Mouse (Mus musculus) neural tube, embryonic 12.5 days (tissue): Measurements from ENCODE around the gene Zfp410. TPM values are rescaled to one million over a fixed set of nuclear protein-coding genes. Genes with fewer than 3 reads are reported as not detected.

Source experiments
- ATAC-seq: fragments of 200-750 bp; cut with Nextera tagmentation; 2 replicates; pipeline ENCODE4 v1.8.0; 2017; ENCODE audit warnings: low read depth, mild to moderate bottlenecking, moderate TSS enrichment, moderate library complexity; ENCODE audit not compliant: low FRiP score
- H3K27ac ChIP-seq: fragments of 300-500 bp; sonication (generic); 2 replicates; pipeline ENCODE4 v1.5.1; 2016
- H3K27me3 ChIP-seq: fragments of 300-500 bp; sonication (generic); replicated peaks from 2 replicates; pipeline ENCODE4 v1.6.1; 2016; ENCODE audit warnings: mild to moderate bottlenecking
- H3K36me3 ChIP-seq: fragments of 300-500 bp; sonication (generic); 2 replicates; pipeline ENCODE4 v1.6.1; 2016; ENCODE audit warnings: mild to moderate bottlenecking
- H3K4me1 ChIP-seq: fragments of 300-500 bp; sonication (generic); 2 replicates; pipeline ENCODE4 v1.6.1; 2016
- H3K4me2 ChIP-seq: fragments of 300-500 bp; sonication (generic); replicated peaks from 2 replicates; pipeline ENCODE4 v1.6.1; 2016; ENCODE audit warnings: mild to moderate bottlenecking
- H3K4me3 ChIP-seq: fragments of 300-500 bp; sonication (generic); 2 replicates; pipeline ENCODE4 v1.5.1; 2016
- H3K9ac ChIP-seq: fragments of 300-500 bp; sonication (generic); 2 replicates; pipeline ENCODE4 v1.6.1; 2016; ENCODE audit warnings: mild to moderate bottlenecking
- H3K9me3 ChIP-seq: fragments of 300-500 bp; sonication (generic); 2 replicates; pipeline ENCODE4 v1.6.1; 2016; ENCODE audit warnings: mild to moderate bottlenecking
- WGBS: fragments of 180-500 bp; shearing (Covaris S2); methylation state at CpG from one replicate; pipeline ENCODE4 v1.1.7; 2016; 5-methylcytosine and 5-hydroxymethylcytosine counted together
- polyA plus RNA-seq: library from polyadenylated mRNA; unstranded; fragments of >200 nt; fragmentation: Nextera tagmentation; extraction: Ambion mirVana; gene quantifications from 2 replicates; pipeline ENCODE4 v1.2.1, GENCODE M21; 2016

Zfp410 gene
- polyA plus RNA-seq, 1 experiment from 2014 or later: 111 TPM

DNA sequence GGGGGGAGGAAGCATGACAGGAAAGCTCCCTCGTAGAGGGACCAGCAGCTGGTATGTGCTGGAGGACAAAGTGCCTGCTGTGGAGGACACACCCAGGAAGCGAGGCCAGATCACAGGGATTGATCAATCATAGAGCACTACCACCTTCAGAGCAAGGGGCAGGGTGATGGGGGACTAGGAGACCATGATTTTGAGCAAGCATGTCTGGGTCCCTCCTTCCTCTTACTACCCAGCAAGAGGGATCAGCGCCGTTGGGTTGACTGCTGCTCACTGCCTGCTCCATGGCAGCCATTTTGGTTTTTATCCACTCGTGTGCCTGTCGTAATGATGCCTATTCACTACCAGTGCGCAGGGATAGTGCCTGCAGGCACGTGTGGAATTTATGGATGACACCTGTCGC lies 47.6 kb downstream of the Zfp410 start:
- H3K4me2 ChIP-seq: no peak overlapping the region
- no peaks in the 10 kb centered on the region for H3K9me3 ChIP-seq
- no peak overlapping the region for H3K9ac ChIP-seq
- peaks cover 14% of the 10 kb centered on the region for H3K4me1 ChIP-seq
- ATAC-seq: no peak
- WGBS: 80% methylated on average over 9 of the region's 9 CpGs
- H3K27me3 ChIP-seq: no peaks in the 10 kb centered on the region
- no peak overlapping the region for H3K27ac ChIP-seq
- peaks cover 20% of the 10 kb centered on the region for H3K36me3 ChIP-seq
- no peak overlapping the region for H3K4me3 ChIP-seq

DNA sequence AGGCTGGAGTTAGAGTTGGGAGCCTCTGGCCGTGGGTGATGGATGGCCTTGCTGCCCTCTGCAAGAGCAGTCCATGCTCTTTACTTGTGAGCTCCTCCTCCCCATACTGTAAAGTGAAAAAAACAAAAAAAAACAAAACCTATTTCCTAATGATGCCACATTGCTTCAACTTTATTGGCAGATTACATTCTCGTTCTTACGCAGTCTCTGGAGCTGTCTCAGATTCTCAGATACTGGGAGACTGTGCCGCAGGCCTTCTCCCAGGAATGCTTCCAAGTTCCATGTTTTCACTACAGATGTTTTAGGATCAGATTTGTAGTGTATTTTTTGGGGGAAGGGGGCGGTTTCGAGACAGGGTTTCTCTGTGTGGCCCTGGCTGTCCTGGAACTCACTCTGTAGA lies 48.5 kb downstream of the Zfp410 start:
- Histone ChIP-seq H3K4me2 (no peak overlapping the region), H3K4me3 (no peak overlapping the region), H3K27ac (no peak overlapping the region), H3K27me3 (no peaks in the 10 kb centered on the region), H3K4me1 (peaks cover 14% of the 10 kb centered on the region), H3K9me3 (no peaks in the 10 kb centered on the region), H3K9ac (no peak overlapping the region), H3K36me3 (peaks cover 29% of the 10 kb centered on the region)
- whole genome bisulfite sequencing: 97% methylated on average over 6 of the region's 6 CpGs
- no peak for ATAC-seq

DNA sequence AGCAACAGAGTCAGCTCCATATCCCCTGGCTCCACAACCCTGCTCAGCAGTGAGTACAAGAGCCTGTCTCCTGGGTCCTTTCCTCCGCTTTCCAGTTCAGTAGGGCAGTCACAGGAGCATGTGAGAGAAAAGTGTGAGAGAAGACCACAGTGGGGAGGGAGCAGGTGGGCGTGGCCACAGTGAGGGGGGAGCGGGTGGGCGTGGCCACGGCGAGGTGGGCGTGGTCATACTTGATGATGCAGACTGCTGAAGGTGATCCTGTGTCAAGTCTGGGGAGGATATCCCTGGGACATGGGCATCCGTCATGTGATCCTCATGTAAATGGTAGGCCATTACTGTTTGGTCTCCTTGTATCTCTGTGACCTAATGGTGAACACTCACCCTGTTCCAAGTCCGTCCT lies 50.3 kb downstream of the Zfp410 start:
- no peak overlapping the region for H3K9ac ChIP-seq
- no peak for ATAC-seq
- no peak overlapping the region for H3K4me3 ChIP-seq
- no peak overlapping the region for H3K4me2 ChIP-seq
- peaks cover 47% of the 10 kb centered on the region for H3K36me3 ChIP-seq
- H3K27me3 ChIP-seq: no peaks in the 10 kb centered on the region
- no peaks in the 10 kb centered on the region for H3K9me3 ChIP-seq
- WGBS: 68% methylated on average over 9 of the region's 9 CpGs
- H3K4me1 ChIP-seq: peaks cover 7% of the 10 kb centered on the region
- H3K27ac ChIP-seq: no peak overlapping the region

DNA sequence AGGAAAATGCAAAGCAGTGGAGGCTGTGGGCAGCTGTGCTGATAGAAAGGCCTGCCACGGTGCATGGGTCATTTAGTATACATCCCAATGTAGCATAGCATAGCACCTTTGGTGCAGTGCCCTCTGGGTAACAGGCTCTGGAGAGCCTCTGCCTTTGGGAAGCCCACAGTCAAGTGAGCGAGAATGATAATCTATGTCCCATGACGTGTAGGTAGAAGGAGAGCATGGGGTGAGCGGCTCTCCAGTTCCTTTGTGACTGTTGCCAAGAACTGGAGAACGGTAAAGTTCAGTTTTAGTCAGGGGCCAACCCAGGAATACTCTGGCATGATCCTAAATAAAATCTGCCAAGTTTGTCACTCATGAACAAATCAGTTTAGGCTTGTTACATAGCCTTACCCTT lies 55.0 kb downstream of the Zfp410 start:
- Histone ChIP-seq H3K36me3 (peaks cover 66% of the 10 kb centered on the region), H3K9ac (no peak overlapping the region), H3K9me3 (no peaks in the 10 kb centered on the region), H3K27me3 (no peaks in the 10 kb centered on the region), H3K4me3 (no peak overlapping the region), H3K4me2 (no peak overlapping the region), H3K27ac (no peak overlapping the region), H3K4me1 (no peaks in the 10 kb centered on the region)
- no peak for ATAC-seq
- WGBS: 96% methylated on average over 5 of the region's 5 CpGs

DNA sequence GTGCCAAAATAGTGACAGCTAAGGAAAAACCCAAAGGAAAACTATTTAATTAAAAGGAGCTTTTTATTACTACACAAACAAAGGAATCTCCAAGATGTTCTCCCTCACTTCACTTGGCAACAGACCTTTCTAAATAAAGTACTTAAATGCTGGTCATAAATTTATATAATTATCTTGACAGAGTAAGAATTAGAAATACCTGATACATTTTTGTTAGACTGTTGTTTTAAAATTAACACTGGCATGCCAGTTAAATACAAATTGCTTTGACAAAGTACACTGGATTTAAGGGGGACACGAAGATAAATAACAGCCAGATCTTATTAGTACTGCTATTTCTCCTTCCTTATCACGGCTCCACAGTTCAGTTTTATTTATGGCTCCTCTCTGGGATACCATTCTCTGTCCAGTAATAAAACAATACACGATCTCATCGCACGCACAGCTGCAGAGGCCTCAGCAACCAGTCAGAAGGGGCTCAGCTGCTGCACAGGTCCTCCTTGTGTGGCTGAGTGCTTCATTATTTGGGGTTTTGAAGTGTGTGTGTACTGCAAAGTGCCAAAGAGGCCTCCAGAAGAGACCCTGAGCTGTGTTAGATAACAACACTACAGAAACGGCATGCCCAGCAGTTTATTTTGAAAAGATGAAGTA lies 57.3 kb downstream of the Zfp410 start:
- H3K9ac ChIP-seq: no peak overlapping the region
- 50% methylated on average over 6 of the region's 6 CpGs for WGBS
- H3K36me3 ChIP-seq: peaks cover 50% of the 10 kb centered on the region

DNA sequence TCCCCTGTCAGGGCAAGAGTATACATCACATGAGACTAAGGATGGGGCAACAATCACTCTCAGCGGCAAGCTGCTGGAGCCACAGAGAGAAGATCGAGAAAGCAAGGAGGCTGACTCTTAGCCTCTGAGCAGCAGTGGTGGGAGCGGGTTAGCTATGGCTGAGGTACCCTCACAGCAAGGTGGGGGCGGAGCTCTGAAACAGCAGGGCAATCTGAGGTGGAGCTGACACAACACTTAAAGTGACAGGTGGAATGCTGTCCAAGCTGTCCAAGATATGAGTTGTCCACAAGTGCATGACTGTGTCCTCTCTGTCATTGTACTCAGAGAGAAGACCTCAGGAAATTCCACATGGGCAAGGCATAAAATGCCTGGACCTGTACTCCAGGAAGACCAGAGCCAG lies 65.7 kb downstream of the Zfp410 start:
- Histone ChIP-seq H3K9ac (no peak overlapping the region), H3K36me3 (no peaks in the 10 kb centered on the region), H3K4me3 (no peak overlapping the region), H3K4me1 (no peaks in the 10 kb centered on the region), H3K27ac (no peak overlapping the region), H3K27me3 (no peaks in the 10 kb centered on the region), H3K4me2 (no peak overlapping the region), H3K9me3 (no peaks in the 10 kb centered on the region)
- no peak for ATAC-seq
- 85% methylated on average over 4 of the region's 4 CpGs for WGBS

More for the DNA sequence above, 57.3 kb downstream of the Zfp410 start:
- no peaks in the 10 kb centered on the region for H3K4me1 ChIP-seq
- no peak overlapping the region for H3K27ac ChIP-seq
- ATAC-seq: no peak
- no peaks in the 10 kb centered on the region for H3K27me3 ChIP-seq
- H3K4me3 ChIP-seq: no peak overlapping the region
- no peak overlapping the region for H3K4me2 ChIP-seq
- H3K9me3 ChIP-seq: no peaks in the 10 kb centered on the region

DNA sequence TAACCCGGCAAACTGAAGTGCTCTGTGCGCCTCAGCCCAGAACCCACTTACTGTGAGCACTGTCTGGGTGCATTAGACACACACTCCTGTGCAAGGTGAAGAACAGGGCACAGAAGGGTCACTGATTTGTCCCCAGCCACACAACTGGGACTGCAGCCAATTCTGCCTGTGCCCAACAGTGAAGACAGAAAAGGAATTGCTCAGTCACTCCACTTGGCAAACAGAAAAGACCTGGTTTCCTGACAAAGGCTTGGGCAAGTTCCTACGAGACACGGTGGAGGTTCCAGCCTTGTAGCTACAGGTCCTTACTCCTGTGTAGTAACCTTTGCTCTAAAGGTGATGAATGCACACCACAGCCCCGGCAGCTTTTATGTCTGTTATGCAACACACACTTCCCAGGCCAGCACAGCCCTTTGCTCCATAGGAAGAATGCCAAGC lies 68.0 kb downstream of the Zfp410 start:
- Histone ChIP-seq H3K4me1 (no peaks in the 10 kb centered on the region), H3K4me3 (no peak overlapping the region), H3K4me2 (no peak overlapping the region), H3K9ac (no peak overlapping the region), H3K9me3 (no peaks in the 10 kb centered on the region), H3K27ac (no peak overlapping the region), H3K36me3 (no peaks in the 10 kb centered on the region), H3K27me3 (no peaks in the 10 kb centered on the region)
- 86% methylated on average over 5 of the region's 5 CpGs for WGBS
- no peak for ATAC-seq

DNA sequence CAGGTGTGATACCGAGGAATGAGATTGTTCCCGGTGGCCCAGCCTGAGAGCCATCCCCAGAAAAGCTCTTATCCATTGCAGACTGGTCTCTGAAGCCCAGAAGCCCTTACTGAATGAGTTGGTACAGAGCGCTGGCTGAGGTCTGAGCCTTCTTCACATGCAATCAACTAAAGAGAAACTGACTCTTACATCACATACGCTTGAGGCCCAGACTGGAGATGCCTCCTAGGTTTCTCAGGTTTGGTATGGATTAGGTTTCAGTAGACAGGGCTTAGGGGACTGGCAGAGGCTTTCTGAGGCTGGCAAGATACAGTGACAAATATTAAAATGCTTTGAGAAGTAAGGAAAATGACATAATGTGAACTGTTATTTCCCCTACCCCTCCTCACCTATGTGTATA lies 68.8 kb downstream of the Zfp410 start:
- H3K9ac ChIP-seq: no peak overlapping the region
- no peak overlapping the region for H3K4me2 ChIP-seq
- no peaks in the 10 kb centered on the region for H3K27me3 ChIP-seq
- 90% methylated on average over 4 of the region's 4 CpGs for WGBS
- H3K9me3 ChIP-seq: no peaks in the 10 kb centered on the region
- no peak overlapping the region for H3K4me3 ChIP-seq
- no peaks in the 10 kb centered on the region for H3K36me3 ChIP-seq
- H3K27ac ChIP-seq: no peak overlapping the region
- ATAC-seq: no peak
- no peaks in the 10 kb centered on the region for H3K4me1 ChIP-seq

DNA sequence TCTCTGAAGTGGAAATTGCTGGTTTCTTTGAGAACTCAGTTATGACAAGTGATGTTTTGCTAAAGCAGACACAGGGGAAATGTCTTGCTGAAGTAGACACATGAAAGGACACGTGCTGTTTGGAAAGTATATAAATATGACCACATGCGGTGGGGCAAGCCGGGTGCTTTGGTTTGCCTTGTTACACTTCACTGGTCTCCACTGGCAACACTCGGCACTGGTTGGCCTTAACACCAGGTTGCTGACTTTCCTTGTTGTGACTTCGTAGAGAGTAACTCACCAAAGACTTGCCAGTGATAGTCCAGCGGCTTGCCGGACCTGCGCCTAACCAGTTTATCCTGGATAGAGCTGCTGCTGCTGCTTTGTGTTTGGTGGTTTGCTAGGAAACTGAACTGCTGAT lies 71.4 kb downstream of the Zfp410 start:
- WGBS: 86% methylated on average over 8 of the region's 8 CpGs
- Histone ChIP-seq H3K4me3 (no peak overlapping the region), H3K9me3 (no peaks in the 10 kb centered on the region), H3K9ac (no peak overlapping the region), H3K27me3 (no peaks in the 10 kb centered on the region), H3K4me1 (no peaks in the 10 kb centered on the region), H3K36me3 (no peaks in the 10 kb centered on the region), H3K4me2 (no peak overlapping the region), H3K27ac (no peak overlapping the region)
- no peak for ATAC-seq

DNA sequence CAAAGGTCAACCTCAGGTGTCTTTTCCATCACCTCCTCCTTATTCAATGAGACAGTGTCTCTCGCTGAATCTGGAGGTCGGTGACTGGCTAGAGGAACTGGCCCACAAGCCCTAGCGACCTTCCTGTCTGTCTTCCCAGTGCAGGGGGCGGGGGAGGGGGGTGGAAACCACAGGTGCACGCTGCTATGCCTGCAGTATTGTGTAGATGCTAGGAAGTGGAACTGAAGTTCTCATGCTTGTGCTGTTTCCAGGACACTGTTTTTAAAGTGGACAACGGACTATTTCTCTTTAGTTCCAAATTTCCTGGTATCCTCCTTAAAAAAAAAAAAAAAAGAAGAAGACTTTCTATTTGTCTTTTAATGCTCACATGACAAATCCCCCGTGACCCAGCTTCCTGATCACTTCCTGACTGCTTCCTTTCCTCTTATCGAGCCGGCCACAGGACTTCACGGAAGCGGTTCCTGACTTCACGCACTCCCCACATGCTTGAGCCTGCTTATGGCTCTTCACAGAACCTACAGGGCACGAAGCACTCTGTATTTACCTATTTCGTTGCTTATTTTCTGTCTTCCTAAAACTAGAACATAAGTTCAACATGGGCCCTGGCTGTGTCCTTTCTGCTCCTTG lies 72.2 kb downstream of the Zfp410 start:
- no peak overlapping the region for H3K27ac ChIP-seq
- 73% methylated on average over 14 of the region's 14 CpGs for WGBS
- no peaks in the 10 kb centered on the region for H3K27me3 ChIP-seq
- H3K4me3 ChIP-seq: no peak overlapping the region
- no peaks in the 10 kb centered on the region for H3K9me3 ChIP-seq
- H3K9ac ChIP-seq: no peak overlapping the region
- no peaks in the 10 kb centered on the region for H3K36me3 ChIP-seq
- H3K4me1 ChIP-seq: no peaks in the 10 kb centered on the region
- H3K4me2 ChIP-seq: no peak overlapping the region
- ATAC-seq: no peak

DNA sequence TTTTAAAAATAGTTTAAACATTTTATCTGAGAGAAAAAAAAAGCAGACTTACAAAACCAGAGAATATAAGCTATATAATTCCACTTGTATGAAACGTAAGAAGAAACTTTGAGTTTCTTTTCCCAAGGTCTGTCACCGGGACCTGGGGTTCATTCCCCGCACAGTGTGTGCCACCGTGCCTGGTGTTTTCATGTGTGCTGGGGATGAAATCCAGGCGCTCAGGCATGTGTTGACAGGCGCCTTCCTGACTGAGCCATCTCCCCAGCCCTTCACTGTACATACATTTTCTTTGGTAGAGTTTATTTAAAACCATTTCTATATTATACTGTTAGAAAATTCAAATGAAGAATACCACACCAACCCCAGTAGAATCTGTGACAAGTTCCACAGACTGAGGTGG lies 73.7 kb downstream of the Zfp410 start:
- H3K4me2 ChIP-seq: no peak overlapping the region
- no peak overlapping the region for H3K9ac ChIP-seq
- H3K36me3 ChIP-seq: no peaks in the 10 kb centered on the region
- H3K27me3 ChIP-seq: no peaks in the 10 kb centered on the region
- 91% methylated on average over 6 of the region's 6 CpGs for WGBS
- no peak overlapping the region for H3K27ac ChIP-seq
- no peaks in the 10 kb centered on the region for H3K9me3 ChIP-seq
- no peak for ATAC-seq
- no peaks in the 10 kb centered on the region for H3K4me1 ChIP-seq
- H3K4me3 ChIP-seq: no peak overlapping the region

DNA sequence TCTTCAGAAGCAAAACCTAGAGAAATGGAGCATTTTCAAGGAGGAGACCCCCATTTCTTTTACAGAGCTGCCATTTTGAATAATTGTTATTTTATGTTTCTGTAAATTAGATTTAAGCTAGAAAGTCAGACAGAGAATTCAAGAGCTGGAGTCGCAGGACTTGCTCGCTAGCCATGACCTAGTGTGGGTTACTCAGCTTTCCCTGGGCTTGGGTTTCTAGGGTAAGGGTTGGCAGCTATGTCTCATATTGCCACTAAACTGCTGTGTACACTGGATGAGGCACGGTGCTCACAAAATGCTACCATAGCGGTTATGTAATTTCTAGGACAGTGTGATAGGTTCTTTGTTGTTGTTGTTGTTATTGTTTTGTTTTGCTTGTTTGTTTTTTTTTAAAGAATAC lies 76.0 kb downstream of the Zfp410 start:
- no peak overlapping the region for H3K4me2 ChIP-seq
- H3K27ac ChIP-seq: no peak overlapping the region
- no peaks in the 10 kb centered on the region for H3K9me3 ChIP-seq
- no peak for ATAC-seq
- no peaks in the 10 kb centered on the region for H3K36me3 ChIP-seq
- H3K4me1 ChIP-seq: no peaks in the 10 kb centered on the region
- no peak overlapping the region for H3K9ac ChIP-seq
- WGBS: 98% methylated on average over 4 of the region's 4 CpGs
- H3K27me3 ChIP-seq: no peaks in the 10 kb centered on the region
- no peak overlapping the region for H3K4me3 ChIP-seq
